Mouse (Mus musculus): ENCODE results near the gene Ralgapb.
A peak's percentile ranks its signal among the peaks of the same experiment; 100 is the strongest.

The Ralgapb gene

DNA sequence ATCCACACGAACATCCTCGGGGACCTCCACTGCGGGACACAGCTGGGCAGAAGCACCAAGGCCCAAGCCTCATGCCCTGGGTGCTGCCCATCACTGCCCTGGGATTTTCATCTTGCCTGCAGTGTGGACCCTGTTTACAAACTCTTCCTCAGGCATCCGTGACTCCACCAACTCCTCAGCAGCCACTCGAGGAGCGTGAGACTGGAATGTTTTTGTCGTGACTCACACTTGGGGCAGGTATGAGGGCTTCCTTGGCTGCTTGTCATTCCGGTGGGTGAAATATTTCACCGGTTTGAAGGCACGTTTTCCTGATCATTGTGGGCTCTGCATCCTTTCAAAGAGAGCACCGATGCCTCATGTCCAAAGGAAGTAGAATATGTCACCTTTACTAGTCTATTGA is 109.4 kb downstream of the Ralgapb start:
- DNase-seq, result no peak

DNA sequence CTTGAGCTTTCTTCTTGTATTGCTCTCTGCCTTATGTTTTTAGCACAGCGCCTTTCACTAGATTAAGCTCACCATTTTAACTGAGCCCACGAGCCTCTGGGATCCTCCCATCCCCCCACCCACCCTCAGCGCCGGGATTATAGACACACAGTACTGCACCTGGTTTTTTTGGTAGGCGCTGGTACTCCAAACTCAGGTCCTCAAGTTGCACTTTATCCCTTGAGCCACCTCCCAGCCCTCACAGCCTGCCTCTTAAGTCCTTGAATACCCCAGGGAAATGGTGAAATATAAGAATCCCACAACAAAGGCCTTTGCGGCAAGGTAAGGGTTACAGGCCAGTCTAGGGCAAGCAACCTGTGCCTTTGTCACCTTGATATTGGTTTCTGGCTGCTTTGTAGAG is 110.2 kb downstream of the Ralgapb start:
- DNase-seq, result no peak

GRCm38 (mm10) chr2:158523060-158523459 is 113.4 kb downstream of the Ralgapb start:
- no peak for DNase-seq

DNA sequence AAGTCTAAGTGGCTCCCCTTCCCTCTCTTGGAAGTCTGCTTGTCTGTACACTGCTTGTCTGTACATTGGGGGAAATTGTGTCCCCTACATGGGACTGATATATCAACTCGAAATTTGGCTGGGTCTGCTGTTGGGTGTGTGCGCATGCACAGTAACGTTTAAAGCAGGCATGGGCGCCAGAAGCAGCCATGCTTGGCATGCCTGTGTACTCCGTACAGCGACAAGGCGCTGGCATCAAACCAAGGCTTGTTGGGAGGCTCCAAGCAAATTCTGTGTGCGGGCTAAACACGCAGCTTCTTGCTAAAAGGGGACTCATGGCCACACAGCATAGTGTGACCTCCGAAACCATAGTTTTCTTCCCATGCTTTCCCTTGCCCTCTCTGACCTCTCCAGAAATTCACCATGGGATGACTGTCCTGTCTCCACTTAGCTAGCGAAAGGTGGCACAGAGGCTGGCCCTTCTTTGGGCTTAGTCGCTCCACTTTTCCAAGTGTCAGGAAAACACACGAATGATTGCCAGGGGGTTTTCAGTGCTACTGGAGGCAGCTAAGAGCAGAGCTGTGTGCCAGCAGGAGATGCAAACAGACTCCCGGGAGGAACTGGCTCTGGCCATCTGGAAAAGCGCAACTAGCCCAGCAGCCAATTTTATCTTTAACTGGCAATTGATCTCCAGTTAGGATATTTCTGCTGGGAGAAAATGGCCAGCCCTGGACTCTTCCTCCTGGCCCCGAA is 114.6 kb downstream of the Ralgapb start:
- no peak for DNase-seq

DNA sequence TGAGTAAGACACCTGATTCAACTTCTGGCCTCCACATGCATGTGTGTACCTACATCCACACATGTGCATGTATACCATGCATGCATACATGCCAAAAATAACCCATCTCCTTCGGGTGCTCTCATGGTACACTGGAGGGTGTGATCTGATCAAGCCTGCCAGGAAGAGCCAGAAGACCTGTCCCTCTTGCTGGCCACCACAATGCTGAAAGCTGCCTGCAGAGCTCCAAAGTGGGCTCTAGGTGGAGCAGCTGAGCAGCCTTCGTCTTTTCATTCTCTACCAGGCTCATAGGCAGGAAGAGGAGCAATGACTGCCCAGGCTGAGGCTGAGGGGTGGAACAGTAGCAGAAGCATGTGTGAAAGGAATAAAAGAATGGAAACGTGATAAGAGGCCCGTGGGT is 124.4 kb downstream of the Ralgapb start:
- no peak for DNase-seq

DNA sequence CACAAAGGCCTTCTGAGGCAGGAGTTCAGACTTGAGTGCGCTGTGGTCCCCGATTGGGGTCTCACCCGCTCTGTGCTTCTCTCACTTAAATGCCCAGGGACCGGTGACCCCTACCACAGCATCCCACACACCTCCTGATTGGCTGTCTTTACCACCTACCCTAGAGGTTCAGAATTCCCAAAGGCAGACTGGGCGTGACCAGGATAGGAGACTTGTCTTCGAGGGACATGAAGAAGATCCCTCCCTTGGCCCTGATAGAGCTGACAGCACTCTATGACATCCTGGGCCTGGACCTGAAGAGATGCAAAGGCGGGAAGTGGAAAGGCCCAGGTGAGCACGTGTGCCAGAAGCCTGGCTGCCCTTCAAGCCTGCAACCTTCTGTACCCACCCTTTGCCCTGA is 124.9 kb downstream of the Ralgapb start:
- DNase-seq, result no peak

DNA sequence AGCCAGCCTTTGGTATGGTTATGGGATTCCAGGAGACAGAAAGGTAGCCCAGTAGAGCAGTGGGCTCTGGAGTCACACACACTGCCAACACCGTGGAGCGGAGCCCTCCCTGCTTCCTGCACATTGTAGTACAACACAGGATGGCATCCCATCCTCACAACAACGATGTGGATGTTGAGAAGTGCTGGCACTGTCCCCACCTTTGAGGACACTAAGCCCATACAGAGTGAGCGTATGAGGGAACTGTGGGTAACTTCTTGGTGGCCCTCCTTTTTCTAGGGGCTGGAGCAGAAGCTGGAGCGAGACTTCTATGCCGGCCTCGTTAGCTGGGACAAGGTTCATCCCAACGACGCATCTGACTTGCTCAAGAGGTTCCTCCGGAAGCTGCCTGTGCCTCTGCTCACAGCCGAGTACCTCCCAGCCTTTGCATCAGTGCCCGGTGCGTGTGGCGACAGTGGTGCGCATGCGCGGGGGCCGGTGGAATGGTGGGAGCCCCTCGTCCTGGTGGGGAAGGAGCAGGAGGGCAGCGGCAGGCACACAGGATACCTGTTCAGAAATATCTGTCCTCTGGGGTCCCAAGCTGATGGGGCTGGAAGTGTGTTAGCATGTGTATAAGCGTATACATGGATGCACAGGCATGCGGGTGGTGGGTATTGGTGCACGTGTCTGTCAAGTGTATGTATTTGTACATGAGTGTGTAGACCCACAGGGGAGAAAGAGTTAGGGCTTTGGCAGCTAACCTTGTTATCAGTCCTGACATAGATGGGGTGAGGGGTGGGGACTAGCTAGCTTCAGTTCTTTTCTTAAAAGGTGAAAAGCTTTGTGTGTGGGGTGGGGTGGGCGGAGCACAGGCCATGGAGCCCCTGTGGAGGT is 130.0 kb downstream of the Ralgapb start:
- DNase-seq, result no peak

DNA sequence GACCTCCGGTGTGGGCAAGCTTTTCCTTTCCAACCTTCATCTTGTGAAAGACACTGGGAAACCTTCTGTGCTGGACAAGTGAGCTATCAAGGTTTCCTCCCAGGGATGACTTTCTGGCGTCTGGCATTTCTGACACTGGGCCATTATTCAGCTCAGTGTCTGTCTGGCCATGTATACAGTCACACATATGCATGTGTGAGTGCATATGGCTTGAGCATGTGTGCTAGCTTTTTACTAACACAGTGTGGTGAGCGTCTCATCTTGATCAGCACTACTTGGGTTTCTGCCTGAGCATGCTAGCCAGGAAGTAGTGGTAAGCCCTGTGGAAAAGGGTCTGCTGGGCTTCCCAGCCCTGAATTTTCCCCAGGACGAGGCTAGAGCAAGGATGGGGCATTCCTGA is 131.6 kb downstream of the Ralgapb start:
- no peak for DNase-seq

- DNase-seq, result no peak
Observed at GRCm38 (mm10) chr2:158545266-158545665, 135.6 kb downstream of the Ralgapb start.

DNA sequence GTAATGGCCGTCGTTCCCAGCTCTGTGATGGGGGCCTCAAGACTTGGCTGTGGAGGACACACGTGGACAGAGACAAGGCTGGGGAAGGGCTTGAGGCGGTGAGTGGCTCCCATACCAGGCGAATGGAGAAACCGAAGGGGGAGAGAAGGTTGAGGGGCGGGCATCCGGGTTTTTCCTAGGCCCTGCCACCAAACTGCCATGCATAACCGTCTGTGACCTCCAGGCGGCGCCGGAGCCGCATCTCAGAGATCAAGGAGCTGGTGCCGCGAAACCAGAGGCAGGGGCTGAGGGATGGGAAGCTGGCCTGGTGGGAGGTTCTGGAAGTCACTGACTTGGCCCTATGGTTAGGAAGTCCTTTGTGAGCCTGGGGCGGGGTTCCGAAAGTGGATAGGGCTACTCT is 137.1 kb downstream of the Ralgapb start:
- peak; percentile 29 to 36 for DNase-seq
